Mouse (Mus musculus): ENCODE data around the gene Myt1l. TPM values are rescaled to one million over a fixed set of nuclear protein-coding genes. Genes with fewer than 3 reads are reported as not detected.

Myt1l gene
- polyA plus RNA-seq, 1 experiment from 2014 or later = not detected

GRCm38 (mm10) chr12:29771791-29772190 is 243.6 kb downstream of the Myt1l start:
- Histone ChIP-seq H3K4me3 (ENCODE audit: low read depth, low read length) (no peak overlapping the region), H3K27me3 (replicated peaks; ENCODE audit: insufficient read depth, low read length) (no peaks in the 10 kb centered on the region), H3K9ac (replicated peaks; ENCODE audit: low read depth) (no peak overlapping the region), H3K36me3 (ENCODE audit: insufficient read depth, low read length) (no peaks in the 10 kb centered on the region), H3K27ac (ENCODE audit: low read length) (no peak overlapping the region), H3K4me1 (ENCODE audit: insufficient read depth, low read depth, low read length) (no peaks in the 10 kb centered on the region), H3K4me2 (replicated peaks; ENCODE audit: low read depth, low read length) (no peak overlapping the region), H3K9me3 (ENCODE audit: low read length) (no peaks in the 10 kb centered on the region)
- 55% methylated on average over 3 of the region's 3 CpGs for WGBS
- ATAC-seq (no peak), DNase-seq (ENCODE audit: low spot score) (no peak)
- TF ChIP-seq CTCF (IDR thresholded peaks at IDR 0.05) (no peak), EP300 (IDR thresholded peaks at IDR 0.05) (no peak)

- Histone ChIP-seq H3K27ac (ENCODE audit: low read length) (no peak overlapping the region), H3K9ac (replicated peaks; ENCODE audit: low read depth) (no peak overlapping the region), H3K4me1 (ENCODE audit: insufficient read depth, low read depth, low read length) (no peaks in the 10 kb centered on the region), H3K4me2 (replicated peaks; ENCODE audit: low read depth, low read length) (no peak overlapping the region), H3K9me3 (ENCODE audit: low read length) (no peaks in the 10 kb centered on the region), H3K36me3 (ENCODE audit: insufficient read depth, low read length) (no peaks in the 10 kb centered on the region), H3K27me3 (replicated peaks; ENCODE audit: insufficient read depth, low read length) (no peaks in the 10 kb centered on the region), H3K4me3 (ENCODE audit: low read depth, low read length) (no peak overlapping the region)
- DNase-seq (ENCODE audit: low spot score) = no peak
- no peak for ATAC-seq
- TF ChIP-seq EP300 (IDR thresholded peaks at IDR 0.05) (no peak), CTCF (IDR thresholded peaks at IDR 0.05) (no peak)
Measured at GRCm38 (mm10) chr12:29772401-29772800, 244.2 kb downstream of the Myt1l start.

GRCm38 (mm10) chr12:29778901-29779300 is 250.7 kb downstream of the Myt1l start:
- Histone ChIP-seq H3K9ac (replicated peaks; ENCODE audit: low read depth) (no peak overlapping the region), H3K36me3 (ENCODE audit: insufficient read depth, low read length) (no peaks in the 10 kb centered on the region), H3K27me3 (replicated peaks; ENCODE audit: insufficient read depth, low read length) (no peaks in the 10 kb centered on the region), H3K4me3 (ENCODE audit: low read depth, low read length) (no peak overlapping the region), H3K4me2 (replicated peaks; ENCODE audit: low read depth, low read length) (no peak overlapping the region), H3K9me3 (ENCODE audit: low read length) (no peaks in the 10 kb centered on the region), H3K4me1 (ENCODE audit: insufficient read depth, low read depth, low read length) (no peaks in the 10 kb centered on the region), H3K27ac (ENCODE audit: low read length) (no peak overlapping the region)
- DNase-seq (ENCODE audit: low spot score) (no peak), ATAC-seq (no peak)
- TF ChIP-seq EP300 (IDR thresholded peaks at IDR 0.05) (no peak), CTCF (IDR thresholded peaks at IDR 0.05) (no peak)
- 76% methylated on average over 2 of the region's 2 CpGs for WGBS

- WGBS = 36% methylated on average over 16 of the region's 16 CpGs
Measured at GRCm38 (mm10) chr12:29789319-29790050, 261.3 kb downstream of the Myt1l start.

GRCm38 (mm10) chr12:29790051-29790386 is 261.8 kb downstream of the Myt1l start:
- H3K4me1 ChIP-seq (ENCODE audit: insufficient read depth, low read depth, low read length) = no peaks in the 10 kb centered on the region
- no peak for ATAC-seq

More at GRCm38 (mm10) chr12:29789319-29790050, 261.3 kb downstream of the Myt1l start:
- TF ChIP-seq EP300 (IDR thresholded peaks at IDR 0.05) (no peak), CTCF (IDR thresholded peaks at IDR 0.05) (no peak)
- Histone ChIP-seq H3K4me1 (ENCODE audit: insufficient read depth, low read depth, low read length) (no peaks in the 10 kb centered on the region), H3K4me2 (replicated peaks; ENCODE audit: low read depth, low read length) (no peak overlapping the region), H3K9me3 (ENCODE audit: low read length) (no peaks in the 10 kb centered on the region), H3K27ac (ENCODE audit: low read length) (no peak overlapping the region), H3K36me3 (ENCODE audit: insufficient read depth, low read length) (no peaks in the 10 kb centered on the region), H3K9ac (replicated peaks; ENCODE audit: low read depth) (no peak overlapping the region), H3K4me3 (ENCODE audit: low read depth, low read length) (no peak overlapping the region), H3K27me3 (replicated peaks; ENCODE audit: insufficient read depth, low read length) (no peaks in the 10 kb centered on the region)
- DNase-seq (ENCODE audit: low spot score) (no peak), ATAC-seq (no peak)

GRCm38 (mm10) chr12:29792998-29793397 is 264.8 kb downstream of the Myt1l start:
- Histone ChIP-seq H3K36me3 (ENCODE audit: insufficient read depth, low read length) (no peaks in the 10 kb centered on the region), H3K9ac (replicated peaks; ENCODE audit: low read depth) (no peak overlapping the region), H3K27me3 (replicated peaks; ENCODE audit: insufficient read depth, low read length) (no peaks in the 10 kb centered on the region), H3K4me2 (replicated peaks; ENCODE audit: low read depth, low read length) (no peak overlapping the region), H3K27ac (ENCODE audit: low read length) (no peak overlapping the region), H3K4me1 (ENCODE audit: insufficient read depth, low read depth, low read length) (no peaks in the 10 kb centered on the region), H3K4me3 (ENCODE audit: low read depth, low read length) (no peak overlapping the region), H3K9me3 (ENCODE audit: low read length) (no peaks in the 10 kb centered on the region)
- DNase-seq (ENCODE audit: low spot score) (no peak), ATAC-seq (no peak)
- no peak for TF ChIP-seq EP300 (IDR thresholded peaks at IDR 0.05)
- no peak for TF ChIP-seq CTCF (IDR thresholded peaks at IDR 0.05)
- WGBS = 80% methylated on average over 5 of the region's 5 CpGs

More at GRCm38 (mm10) chr12:29790051-29790386, 261.8 kb downstream of the Myt1l start:
- Histone ChIP-seq H3K27ac (ENCODE audit: low read length) (no peak overlapping the region), H3K36me3 (ENCODE audit: insufficient read depth, low read length) (no peaks in the 10 kb centered on the region), H3K4me2 (replicated peaks; ENCODE audit: low read depth, low read length) (no peak overlapping the region), H3K9ac (replicated peaks; ENCODE audit: low read depth) (no peak overlapping the region), H3K9me3 (ENCODE audit: low read length) (no peaks in the 10 kb centered on the region), H3K27me3 (replicated peaks; ENCODE audit: insufficient read depth, low read length) (no peaks in the 10 kb centered on the region), H3K4me3 (ENCODE audit: low read depth, low read length) (no peak overlapping the region)
- DNase-seq (ENCODE audit: low spot score) = no peak
- WGBS = 37% methylated on average over 4 of the region's 4 CpGs
- TF ChIP-seq CTCF (IDR thresholded peaks at IDR 0.05) (no peak), EP300 (IDR thresholded peaks at IDR 0.05) (no peak)

Measured in lung, postnatal 0 days (tissue).